Mouse (Mus musculus) liver, embryonic 15.5 days (tissue): Measurements from ENCODE around the gene Cfap77. TPM values are rescaled to one million over a fixed set of nuclear protein-coding genes. Genes with fewer than 3 reads are reported as not detected.

Experiments used
- ATAC-seq: fragments of 200-750 bp; cut with Nextera tagmentation; 2 replicates; pipeline ENCODE4 v1.8.0; 2017; ENCODE audit warnings: moderate number of reproducible peaks, mild to moderate bottlenecking, moderate library complexity; ENCODE audit not compliant: insufficient read depth
- H3K27ac ChIP-seq: fragments of 300-500 bp; sonication (generic); replicated peaks from 2 replicates; pipeline ENCODE4 v1.5.1; 2015; ENCODE audit warnings: mild to moderate bottlenecking, inconsistent platforms
- H3K27me3 ChIP-seq: fragments of 300-500 bp; sonication (generic); 2 replicates; pipeline ENCODE4 v1.6.1; 2015; ENCODE audit warnings: mild to moderate bottlenecking, inconsistent platforms
- H3K36me3 ChIP-seq: fragments of 300-500 bp; sonication (generic); replicated peaks from 2 replicates; pipeline ENCODE4 v1.6.1; 2015; ENCODE audit warnings: moderate library complexity, mild to moderate bottlenecking, inconsistent platforms
- H3K4me1 ChIP-seq: fragments of 300-500 bp; sonication (generic); replicated peaks from 2 replicates; pipeline ENCODE4 v1.6.1; 2015; ENCODE audit warnings: inconsistent platforms
- H3K4me2 ChIP-seq: fragments of 300-500 bp; sonication (generic); 2 replicates; pipeline ENCODE4 v1.6.1; 2015; ENCODE audit warnings: moderate library complexity, mild to moderate bottlenecking, inconsistent platforms
- H3K4me3 ChIP-seq: fragments of 300-500 bp; sonication (generic); replicated peaks from 2 replicates; pipeline ENCODE4 v1.5.1; 2015; ENCODE audit warnings: mild to moderate bottlenecking, inconsistent platforms
- H3K9ac ChIP-seq: fragments of 300-500 bp; sonication (generic); 2 replicates; pipeline ENCODE4 v1.6.1; 2015; ENCODE audit warnings: moderate library complexity, mild to moderate bottlenecking, inconsistent platforms
- H3K9me3 ChIP-seq: fragments of 300-500 bp; sonication (generic); replicated peaks from 2 replicates; pipeline ENCODE4 v1.6.1; 2016; ENCODE audit warnings: inconsistent platforms
- WGBS: fragments of 180-500 bp; shearing (Covaris S2); methylation state at CpG from one replicate; pipeline ENCODE4 v1.1.7; 2015; ENCODE audit warnings: mixed read lengths; ENCODE audit not compliant: insufficient replicate concordance; 5-methylcytosine and 5-hydroxymethylcytosine counted together
- polyA plus RNA-seq: library from polyadenylated mRNA; unstranded; fragments of >200 nt; fragmentation: Nextera tagmentation; extraction: Ambion mirVana; gene quantifications from 2 replicates; pipeline ENCODE4 v1.2.1, GENCODE M21; 2015

The Cfap77 gene
- polyA plus RNA-seq, 1 experiment from 2014 or later, result not detected

- no peak overlapping the region for H3K27ac ChIP-seq
- H3K4me1 ChIP-seq, result no peaks in the 10 kb centered on the region
- no peak overlapping the region for H3K4me2 ChIP-seq
- no peak overlapping the region for H3K4me3 ChIP-seq
- H3K36me3 ChIP-seq, result no peaks in the 10 kb centered on the region
- no peak for ATAC-seq
- WGBS, result 51% methylated on average over 6 of the region's 6 CpGs
- no peaks in the 10 kb centered on the region for H3K27me3 ChIP-seq
- no peak overlapping the region for H3K9ac ChIP-seq
- no peaks in the 10 kb centered on the region for H3K9me3 ChIP-seq
These were observed 91.3 kb downstream of the Cfap77 start for GRCm38 (mm10) chr2:28963565-28963964.

DNA sequence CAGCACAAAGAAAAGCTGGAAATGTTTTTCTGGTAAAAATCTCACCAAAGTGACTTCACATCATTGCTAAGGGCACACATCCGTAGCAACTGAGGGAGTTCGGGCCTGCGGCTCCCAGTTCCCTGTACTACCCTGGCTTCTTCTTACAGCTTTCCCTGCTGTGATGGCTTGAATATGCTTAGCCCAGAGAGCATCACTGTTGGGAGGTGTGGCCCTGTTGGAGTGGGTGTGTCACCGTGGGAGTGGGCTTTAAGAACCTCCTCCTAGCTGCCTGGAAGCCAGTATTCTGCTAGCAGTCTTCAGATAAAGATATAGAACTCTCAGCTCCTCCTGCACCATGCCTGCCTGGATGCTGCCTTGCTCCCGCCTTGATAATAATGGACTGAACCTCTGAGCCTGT lies 93.2 kb downstream of the Cfap77 start:
- H3K27ac ChIP-seq, result no peak overlapping the region
- WGBS, result 60% methylated on average over 5 of the region's 5 CpGs
- no peaks in the 10 kb centered on the region for H3K4me1 ChIP-seq
- no peaks in the 10 kb centered on the region for H3K36me3 ChIP-seq
- no peak overlapping the region for H3K4me2 ChIP-seq
- no peaks in the 10 kb centered on the region for H3K27me3 ChIP-seq
- H3K9ac ChIP-seq, result no peak overlapping the region
- no peaks in the 10 kb centered on the region for H3K9me3 ChIP-seq
- ATAC-seq, result no peak
- no peak overlapping the region for H3K4me3 ChIP-seq

DNA sequence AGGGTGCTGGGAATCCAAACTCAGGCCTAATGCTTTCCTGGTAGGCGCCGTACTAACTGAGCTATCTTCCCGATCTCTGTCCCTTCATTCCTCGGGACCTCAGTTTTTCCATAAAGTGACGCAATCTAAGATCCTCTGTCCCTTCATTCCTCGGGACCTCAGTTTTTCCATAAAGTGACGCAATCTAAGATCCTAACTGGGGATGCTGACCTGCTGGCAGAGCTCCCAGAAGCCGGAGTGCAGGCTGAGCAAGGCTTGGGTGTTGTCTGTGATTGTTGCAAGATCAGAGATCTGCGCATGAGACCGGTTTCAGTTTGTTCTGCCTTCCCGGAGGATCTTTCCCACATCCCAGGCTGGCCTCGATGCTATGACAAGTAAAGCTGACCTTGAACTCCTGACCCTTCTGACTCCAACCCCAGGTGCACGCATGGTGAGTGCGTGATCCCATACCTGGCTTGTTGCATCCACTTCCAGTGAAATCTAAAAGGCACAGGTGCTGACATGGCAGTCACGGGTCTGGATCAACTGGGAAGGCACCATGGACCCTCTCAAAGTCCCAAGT lies 93.8 kb downstream of the Cfap77 start:
- ATAC-seq, result no peak
- Histone ChIP-seq H3K4me2 (no peak overlapping the region), H3K9me3 (no peaks in the 10 kb centered on the region), H3K4me3 (no peak overlapping the region), H3K27ac (no peak overlapping the region), H3K36me3 (no peaks in the 10 kb centered on the region), H3K4me1 (no peaks in the 10 kb centered on the region), H3K27me3 (no peaks in the 10 kb centered on the region), H3K9ac (no peak overlapping the region)
- WGBS, result 65% methylated on average over 15 of the region's 15 CpGs

DNA sequence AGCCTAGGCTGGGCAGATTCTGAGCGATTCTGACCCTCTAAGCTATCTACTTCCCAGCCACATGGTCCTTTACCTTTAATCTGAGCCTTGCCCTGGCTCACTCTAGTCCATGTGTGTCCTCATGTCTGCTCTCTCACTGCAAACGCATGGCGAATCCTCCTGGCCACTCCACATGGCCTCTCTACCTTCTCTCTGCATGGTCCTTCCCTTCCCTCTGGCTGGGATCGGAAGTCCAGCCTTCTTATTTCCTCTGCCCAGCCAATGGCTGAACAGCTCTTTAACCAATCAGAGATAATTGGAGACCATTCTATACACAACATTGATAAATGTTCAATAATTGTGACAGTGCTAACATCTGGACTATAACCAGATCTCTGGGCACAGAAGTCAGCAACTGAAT lies 98.0 kb downstream of the Cfap77 start:
- H3K27ac ChIP-seq, result no peak overlapping the region
- 67% methylated on average over 4 of the region's 4 CpGs for WGBS
- no peak for ATAC-seq
- H3K4me2 ChIP-seq, result no peak overlapping the region
- no peak overlapping the region for H3K9ac ChIP-seq
- H3K9me3 ChIP-seq, result no peaks in the 10 kb centered on the region
- no peaks in the 10 kb centered on the region for H3K36me3 ChIP-seq
- no peaks in the 10 kb centered on the region for H3K4me1 ChIP-seq
- H3K27me3 ChIP-seq, result no peaks in the 10 kb centered on the region
- no peak overlapping the region for H3K4me3 ChIP-seq

GRCm38 (mm10) chr2:28954595-28954994 lies 100.3 kb downstream of the Cfap77 start:
- Histone ChIP-seq H3K27ac (no peak overlapping the region), H3K9ac (no peak overlapping the region), H3K36me3 (no peaks in the 10 kb centered on the region), H3K4me1 (no peaks in the 10 kb centered on the region), H3K4me3 (no peak overlapping the region), H3K9me3 (no peaks in the 10 kb centered on the region), H3K27me3 (no peaks in the 10 kb centered on the region), H3K4me2 (no peak overlapping the region)
- no peak for ATAC-seq
- WGBS, result 74% methylated on average over 9 of the region's 9 CpGs

DNA sequence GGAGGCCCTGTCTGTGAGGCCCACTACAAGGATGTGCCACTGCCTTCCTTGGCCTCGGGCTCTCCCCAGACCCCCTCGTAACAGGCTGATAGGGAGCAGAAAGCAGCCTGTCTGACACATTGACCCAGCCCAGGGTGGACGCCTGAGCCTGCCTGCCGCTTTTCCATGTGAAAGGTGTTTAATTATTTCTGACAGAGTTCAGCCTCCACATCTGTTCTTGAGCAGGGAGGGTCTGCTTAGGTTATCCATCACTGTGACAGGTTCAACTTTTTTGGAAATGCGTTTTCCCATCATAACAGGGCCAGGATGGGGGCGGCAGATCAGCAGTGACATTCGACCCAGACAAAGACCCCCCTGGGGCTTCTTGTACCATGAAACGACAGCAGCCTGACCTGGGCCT lies 101.9 kb downstream of the Cfap77 start:
- no peak overlapping the region for H3K27ac ChIP-seq
- no peak overlapping the region for H3K4me2 ChIP-seq
- no peaks in the 10 kb centered on the region for H3K9me3 ChIP-seq
- H3K4me1 ChIP-seq, result no peaks in the 10 kb centered on the region
- WGBS, result 54% methylated on average over 8 of the region's 8 CpGs
- H3K36me3 ChIP-seq, result no peaks in the 10 kb centered on the region
- H3K4me3 ChIP-seq, result no peak overlapping the region
- ATAC-seq, result no peak
- no peak overlapping the region for H3K9ac ChIP-seq
- H3K27me3 ChIP-seq, result no peaks in the 10 kb centered on the region

DNA sequence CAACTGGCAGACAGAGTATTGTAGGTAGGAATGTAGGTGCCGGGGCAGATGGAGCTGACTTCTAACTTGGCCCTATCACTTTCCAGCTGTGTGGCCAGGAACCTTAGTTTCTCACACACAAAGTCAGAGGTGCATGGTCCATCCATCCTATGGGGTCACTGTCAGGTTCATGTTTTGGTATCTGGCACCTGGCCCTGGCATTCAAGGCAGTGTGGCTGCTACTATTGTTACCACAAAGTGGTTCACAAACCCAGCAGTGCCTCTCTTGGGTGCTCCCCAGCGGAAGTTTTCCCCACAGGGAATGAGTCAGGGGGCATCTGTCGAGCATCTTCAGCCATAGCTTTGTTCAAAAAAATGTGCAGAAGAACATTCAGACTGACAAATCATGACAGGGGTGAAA lies 108.6 kb downstream of the Cfap77 start:
- H3K9ac ChIP-seq, result no peak overlapping the region
- WGBS, result 52% methylated on average over 3 of the region's 3 CpGs
- H3K27me3 ChIP-seq, result no peaks in the 10 kb centered on the region
- no peak overlapping the region for H3K4me2 ChIP-seq
- no peak overlapping the region for H3K4me3 ChIP-seq
- no peaks in the 10 kb centered on the region for H3K36me3 ChIP-seq
- no peak overlapping the region for H3K27ac ChIP-seq
- ATAC-seq, result no peak
- H3K4me1 ChIP-seq, result no peaks in the 10 kb centered on the region
- no peaks in the 10 kb centered on the region for H3K9me3 ChIP-seq

GRCm38 (mm10) chr2:28945388-28945787 lies 109.5 kb downstream of the Cfap77 start:
- Histone ChIP-seq H3K4me3 (no peak overlapping the region), H3K9me3 (no peaks in the 10 kb centered on the region), H3K4me1 (no peaks in the 10 kb centered on the region), H3K27ac (no peak overlapping the region), H3K27me3 (no peaks in the 10 kb centered on the region), H3K36me3 (no peaks in the 10 kb centered on the region), H3K4me2 (no peak overlapping the region), H3K9ac (no peak overlapping the region)
- WGBS, result 54% methylated on average over 6 of the region's 6 CpGs
- no peak for ATAC-seq

DNA sequence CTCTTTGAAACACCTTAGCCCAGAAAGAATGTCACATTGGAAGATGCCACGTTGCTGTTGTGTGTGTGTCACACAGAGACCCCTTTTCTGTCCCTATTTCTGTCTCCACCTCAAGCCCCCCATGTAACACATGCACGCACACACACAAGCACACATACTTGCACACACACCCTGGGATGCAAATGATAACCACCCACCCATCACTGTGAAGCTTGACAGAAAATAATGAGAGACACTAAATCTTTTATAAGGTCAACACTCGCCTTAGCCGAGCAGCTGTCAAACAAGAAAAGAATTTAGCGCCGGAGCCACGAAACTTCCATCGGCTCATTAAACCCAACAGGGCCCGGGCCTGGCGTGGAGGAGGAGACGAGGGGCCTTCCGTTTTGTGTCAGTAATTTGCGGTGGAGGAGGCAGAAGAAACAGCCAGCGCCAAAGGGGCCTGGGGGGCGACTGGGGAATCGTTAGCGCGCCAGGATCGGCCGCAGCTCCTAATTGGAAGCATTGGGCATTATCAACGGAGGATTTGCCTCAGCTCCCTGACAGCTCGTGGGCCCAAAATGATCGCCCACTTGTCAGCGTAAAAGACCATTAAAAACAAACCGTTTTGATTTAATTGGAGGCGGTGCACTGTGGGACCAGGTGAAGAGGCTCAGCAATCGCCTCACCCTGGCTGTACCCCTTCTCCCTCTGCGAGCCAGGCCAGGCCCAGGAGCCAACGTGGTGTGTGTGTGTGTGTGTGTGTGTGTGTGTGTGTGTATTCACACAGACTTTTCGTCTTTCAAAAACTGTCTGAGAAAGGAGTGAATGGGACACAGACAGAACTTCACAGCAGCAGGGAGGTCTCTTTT lies 111.0 kb downstream of the Cfap77 start:
- Histone ChIP-seq H3K27me3 (no peaks in the 10 kb centered on the region), H3K9ac (no peak overlapping the region), H3K9me3 (no peaks in the 10 kb centered on the region), H3K27ac (no peak overlapping the region), H3K4me1 (no peaks in the 10 kb centered on the region), H3K4me3 (no peak overlapping the region), H3K4me2 (no peak overlapping the region), H3K36me3 (no peaks in the 10 kb centered on the region)
- WGBS, result 60% methylated on average over 30 of the region's 30 CpGs
- no peak for ATAC-seq

DNA sequence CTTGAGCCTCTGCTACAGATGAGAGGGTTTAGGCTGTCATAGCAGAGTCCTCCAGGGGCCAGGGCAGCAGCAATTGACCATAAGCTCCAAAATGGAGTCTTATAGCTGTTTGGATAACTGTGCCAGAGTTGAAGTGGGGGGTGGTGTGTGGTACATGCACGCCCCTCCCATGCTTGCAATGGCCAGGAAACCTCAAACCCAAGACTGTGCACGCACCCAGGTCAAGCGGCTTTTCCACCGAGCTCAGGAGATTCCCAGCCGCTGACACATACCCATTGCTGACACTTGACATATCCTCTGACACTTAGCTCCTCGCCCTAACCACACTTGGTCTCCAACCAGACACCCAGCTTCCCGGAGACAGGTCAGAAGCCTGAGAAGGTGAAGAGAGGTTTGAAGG lies 115.9 kb downstream of the Cfap77 start:
- WGBS, result 31% methylated on average over 7 of the region's 7 CpGs
- H3K27me3 ChIP-seq, result no peaks in the 10 kb centered on the region
- no peak for ATAC-seq
- H3K27ac ChIP-seq, result no peak overlapping the region
- no peaks in the 10 kb centered on the region for H3K4me1 ChIP-seq
- no peak overlapping the region for H3K4me3 ChIP-seq
- no peak overlapping the region for H3K4me2 ChIP-seq
- no peaks in the 10 kb centered on the region for H3K36me3 ChIP-seq
- H3K9me3 ChIP-seq, result no peaks in the 10 kb centered on the region
- H3K9ac ChIP-seq, result no peak overlapping the region

GRCm38 (mm10) chr2:28930571-28930970 lies 124.3 kb downstream of the Cfap77 start:
- no peak for ATAC-seq
- no peak overlapping the region for H3K4me2 ChIP-seq
- H3K4me1 ChIP-seq, result no peaks in the 10 kb centered on the region
- no peak overlapping the region for H3K27ac ChIP-seq
- 81% methylated on average over 3 of the region's 3 CpGs for WGBS
- H3K9me3 ChIP-seq, result no peaks in the 10 kb centered on the region
- H3K27me3 ChIP-seq, result 0 out of 2 replicates have a peak, but pooled peaks cover under 1% of the 10 kb centered on the region
- no peaks in the 10 kb centered on the region for H3K36me3 ChIP-seq
- no peak overlapping the region for H3K4me3 ChIP-seq
- no peak overlapping the region for H3K9ac ChIP-seq

GRCm38 (mm10) chr2:28923912-28924311 lies 131.0 kb downstream of the Cfap77 start:
- H3K4me2 ChIP-seq, result no peak overlapping the region
- H3K27ac ChIP-seq, result no peak overlapping the region
- peaks cover 54% of the 10 kb centered on the region for H3K27me3 ChIP-seq
- no peaks in the 10 kb centered on the region for H3K9me3 ChIP-seq
- H3K36me3 ChIP-seq, result no peaks in the 10 kb centered on the region
- H3K4me3 ChIP-seq, result no peak overlapping the region
- no peak for ATAC-seq
- 4% methylated on average over 4 of the region's 4 CpGs for WGBS
- H3K4me1 ChIP-seq, result no peaks in the 10 kb centered on the region
- H3K9ac ChIP-seq, result no peak overlapping the region
